ENCODE assay signal across 8 mouse cellular contexts in genomic region chr16:97288634-97289033, GRCm38 (mm10).
DNase-seq lines count a peak whose midpoint lies in the region; ATAC-seq lines count a peak whose summit lies in the region.

No protein-coding gene starts in this region.

- H3K9me3 ChIP-seq in liver, embryonic 15.5 days (replicated peaks): no peaks in the 10 kb centered on the region

- no peak overlapping the region for H3K4me3 ChIP-seq in liver, embryonic 15.5 days (replicated peaks)

- DNase-seq in heart, adult 18-20 months: peak; percentile 37 to 47
- no peak for DNase-seq in heart, postnatal 25 days (ENCODE audit: low spot score)
- peak; percentile 93 for DNase-seq in 3T3-L1 (ENCODE audit: low read depth, low spot score)
- peak; percentile 73 for DNase-seq in adrenal gland, postnatal 14 days
- DNase-seq in heart, postnatal 36 days: peak; percentile 15 to 25
- DNase-seq in ovary, postnatal 14 days (ENCODE audit: low spot score): no peak
- DNase-seq in thymus, postnatal 14 days: no peak

- no peak overlapping the region for H3K9ac ChIP-seq in liver, embryonic 15.5 days

- no peak overlapping the region for H3K27ac ChIP-seq in liver, embryonic 15.5 days (replicated peaks)

- no peaks in the 10 kb centered on the region for H3K27me3 ChIP-seq in liver, embryonic 15.5 days

- intact Hi-C loops in heart, postnatal 25 days (cut with DNase I): no loop called here
- intact Hi-C loops in heart, postnatal 36 days (cut with DNase I): no loop called here

- 0 out of 2 replicates have a peak, but pooled peaks have one; percentile 18 for ATAC-seq in liver, embryonic 15.5 days (ENCODE audit: insufficient read depth)

- WGBS in liver, embryonic 15.5 days (ENCODE audit: insufficient replicate concordance): 15% methylated on average over 8 of the region's 8 CpGs

- H3K4me1 ChIP-seq in liver, embryonic 15.5 days (replicated peaks): no peaks in the 10 kb centered on the region

- no peak overlapping the region for H3K4me2 ChIP-seq in liver, embryonic 15.5 days

- no peaks in the 10 kb centered on the region for H3K36me3 ChIP-seq in liver, embryonic 15.5 days (replicated peaks)

Comparison
In these comparisons a context has a peak if more than half of its experiments do, and no peak if none do; other contexts are left out.
1. DNase-seq: peak in heart, adult 18-20 months (2 of 2), 3T3-L1 (single experiment), adrenal gland, postnatal 14 days (single experiment) and heart, postnatal 36 days (2 of 2); none in heart, postnatal 25 days (single experiment), ovary, postnatal 14 days (single experiment) and thymus, postnatal 14 days (single experiment).